Mouse (Mus musculus): ENCODE measurements around the gene Cers6. TPM values are rescaled to one million over a fixed set of nuclear protein-coding genes. Genes with fewer than 3 reads are reported as not detected.

Cers6 gene
- polyA plus RNA-seq, 2 experiments, result 2.0 to 6.7 TPM

DNA sequence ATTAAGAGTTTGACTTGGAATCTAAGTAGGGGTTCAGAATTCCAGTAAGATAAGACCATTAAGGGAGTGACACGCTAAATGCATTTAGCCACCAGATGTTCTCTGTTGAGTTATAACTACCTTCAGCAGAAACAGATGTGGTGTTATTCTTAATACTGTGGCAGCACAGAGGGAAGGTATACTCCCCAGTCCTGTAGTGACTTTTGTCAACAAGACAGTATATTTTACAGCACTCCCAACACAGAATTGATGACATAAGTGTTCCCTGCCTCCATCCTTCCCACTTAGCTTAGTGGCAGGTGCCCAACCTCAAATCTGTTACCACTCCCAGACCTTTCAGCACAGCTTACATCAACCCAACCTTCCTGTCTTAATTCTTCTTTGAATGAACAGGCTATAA lies 219.5 kb downstream of the Cers6 start:
- ATAC-seq (ENCODE audit: insufficient read depth) (no peak), DNase-seq (ENCODE audit: low read depth in 3 of 3, low spot score in 3 of 3) (no peak)
- no peak overlapping the region for H3K27ac ChIP-seq
- H3K4me3 ChIP-seq (ENCODE audit: insufficient read depth in 1 of 2, low read depth in 2 of 2, low read length in 2 of 2), result no peak overlapping the region
- WGBS (ENCODE audit: insufficient replicate concordance), result 85% methylated on average over 1 of the region's 1 CpGs
- no peak overlapping the region for H3K4me2 ChIP-seq (ENCODE audit: low read depth)
- no peak for TF ChIP-seq EP300 (IDR thresholded peaks at IDR 0.05; ENCODE audit: low read depth)
- no peak for TF ChIP-seq CTCF (IDR thresholded peaks at IDR 0.05; ENCODE audit: low read depth)
- no peaks in the 10 kb centered on the region for H3K9me3 ChIP-seq (ENCODE audit: control insufficient read depth, low read length)
- no peak overlapping the region for H3K9ac ChIP-seq (replicated peaks)
- no peaks in the 10 kb centered on the region for H3K27me3 ChIP-seq (ENCODE audit: control insufficient read depth, insufficient read depth, low read length)
- no peaks in the 10 kb centered on the region for H3K4me1 ChIP-seq (replicated peaks; ENCODE audit: control insufficient read depth in 2 of 2, insufficient read depth in 2 of 2, low read length in 1 of 2)
- H3K36me3 ChIP-seq (replicated peaks; ENCODE audit: control insufficient read depth, insufficient read depth, low read depth), result no peaks in the 10 kb centered on the region

DNA sequence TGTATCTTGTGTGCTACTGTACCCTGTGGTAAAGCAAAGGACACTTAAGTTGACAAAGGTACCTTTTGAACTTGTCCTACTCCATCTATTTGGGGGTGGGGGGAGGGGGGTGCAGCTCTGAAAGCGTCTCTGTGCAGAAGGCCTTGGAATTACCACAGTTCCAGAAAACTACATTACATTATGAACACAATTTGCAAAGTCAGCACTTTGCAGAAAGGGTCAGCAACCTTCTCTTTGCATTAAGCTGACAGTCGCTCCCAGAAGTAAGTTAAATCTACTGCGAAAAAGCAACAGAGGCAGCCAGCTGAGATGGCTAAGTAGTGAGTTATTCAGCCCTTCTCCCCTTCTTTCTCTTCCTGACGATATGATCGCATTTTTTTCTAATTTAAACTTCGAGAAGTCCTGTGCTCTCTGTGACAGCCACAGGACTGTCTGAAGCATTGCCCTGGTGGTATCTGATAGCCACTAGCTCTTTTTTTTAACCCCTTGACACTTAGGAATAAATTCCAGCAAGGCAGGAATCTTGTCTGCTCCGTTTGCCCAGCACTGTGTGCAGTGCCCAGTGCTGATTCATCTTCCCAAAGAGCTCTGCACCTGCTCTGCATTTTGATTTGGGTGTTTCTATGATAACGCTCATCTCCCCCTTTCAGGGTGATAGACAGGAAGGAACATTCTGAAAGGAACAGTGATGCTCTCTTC lies 221.4 kb downstream of the Cers6 start:
- Histone ChIP-seq H3K36me3 (replicated peaks; ENCODE audit: control insufficient read depth, insufficient read depth, low read depth) (no peaks in the 10 kb centered on the region), H3K27ac (no peak overlapping the region), H3K9me3 (ENCODE audit: control insufficient read depth, low read length) (no peaks in the 10 kb centered on the region), H3K4me3 (ENCODE audit: insufficient read depth in 1 of 2, low read depth in 2 of 2, low read length in 2 of 2) (no peak overlapping the region), H3K4me2 (ENCODE audit: low read depth) (no peak overlapping the region), H3K27me3 (ENCODE audit: control insufficient read depth, insufficient read depth, low read length) (no peaks in the 10 kb centered on the region), H3K4me1 (replicated peaks; ENCODE audit: control insufficient read depth in 2 of 2, insufficient read depth in 2 of 2, low read length in 1 of 2) (no peaks in the 10 kb centered on the region), H3K9ac (replicated peaks) (no peak overlapping the region)
- ATAC-seq (ENCODE audit: insufficient read depth) (no peak), DNase-seq (ENCODE audit: low read depth in 3 of 3, low spot score in 3 of 3) (no peak)
- no peak for TF ChIP-seq CTCF (IDR thresholded peaks at IDR 0.05; ENCODE audit: low read depth)
- TF ChIP-seq EP300 (IDR thresholded peaks at IDR 0.05; ENCODE audit: low read depth), result no peak
- 65% methylated on average over 8 of the region's 8 CpGs for WGBS (ENCODE audit: insufficient replicate concordance)

DNA sequence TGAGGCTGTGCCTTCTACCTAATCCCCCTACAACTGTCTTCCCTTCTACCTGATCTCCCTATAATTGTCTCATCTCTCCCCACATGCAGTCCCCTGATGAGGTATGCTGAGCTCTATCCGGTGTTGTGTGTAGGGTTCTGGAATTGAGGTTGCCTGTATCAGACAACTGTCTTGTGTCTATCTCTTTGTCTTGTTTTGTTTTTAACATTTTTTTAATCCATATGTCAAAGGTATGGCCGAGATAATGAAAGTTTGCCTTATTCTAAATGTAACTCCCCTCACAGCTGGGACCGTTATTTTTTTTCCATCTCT lies 221.9 kb downstream of the Cers6 start:
- H3K4me3 ChIP-seq (ENCODE audit: insufficient read depth in 1 of 2, low read depth in 2 of 2, low read length in 2 of 2), result no peak overlapping the region
- H3K4me2 ChIP-seq (ENCODE audit: low read depth), result no peak overlapping the region
- H3K9ac ChIP-seq (replicated peaks), result no peak overlapping the region
- H3K27ac ChIP-seq, result no peak overlapping the region
- DNase-seq (ENCODE audit: low read depth in 3 of 3, low spot score in 3 of 3) (no peak), ATAC-seq (ENCODE audit: insufficient read depth) (no peak)
- 72% methylated on average over 3 of the region's 3 CpGs for WGBS (ENCODE audit: insufficient replicate concordance)
- no peaks in the 10 kb centered on the region for H3K36me3 ChIP-seq (replicated peaks; ENCODE audit: control insufficient read depth, insufficient read depth, low read depth)
- no peaks in the 10 kb centered on the region for H3K4me1 ChIP-seq (replicated peaks; ENCODE audit: control insufficient read depth in 2 of 2, insufficient read depth in 2 of 2, low read length in 1 of 2)
- no peaks in the 10 kb centered on the region for H3K9me3 ChIP-seq (ENCODE audit: control insufficient read depth, low read length)
- TF ChIP-seq CTCF (IDR thresholded peaks at IDR 0.05; ENCODE audit: low read depth) (no peak), EP300 (IDR thresholded peaks at IDR 0.05; ENCODE audit: low read depth) (no peak)
- H3K27me3 ChIP-seq (ENCODE audit: control insufficient read depth, insufficient read depth, low read length), result no peaks in the 10 kb centered on the region

GRCm38 (mm10) chr2:69084416-69084815 lies 223.2 kb downstream of the Cers6 start:
- H3K4me1 ChIP-seq (replicated peaks; ENCODE audit: control insufficient read depth in 2 of 2, insufficient read depth in 2 of 2, low read length in 1 of 2), result no peaks in the 10 kb centered on the region
- DNase-seq (ENCODE audit: low read depth in 3 of 3, low spot score in 3 of 3), result no peak
- no peak for TF ChIP-seq CTCF (IDR thresholded peaks at IDR 0.05; ENCODE audit: low read depth)
- TF ChIP-seq EP300 (IDR thresholded peaks at IDR 0.05; ENCODE audit: low read depth), result no peak
- no peaks in the 10 kb centered on the region for H3K36me3 ChIP-seq (replicated peaks; ENCODE audit: control insufficient read depth, insufficient read depth, low read depth)
- H3K27me3 ChIP-seq (ENCODE audit: control insufficient read depth, insufficient read depth, low read length), result no peaks in the 10 kb centered on the region
- no peak overlapping the region for H3K4me2 ChIP-seq (ENCODE audit: low read depth)
- H3K4me3 ChIP-seq (ENCODE audit: insufficient read depth in 1 of 2, low read depth in 2 of 2, low read length in 2 of 2), result no peak overlapping the region
- H3K9ac ChIP-seq (replicated peaks), result no peak overlapping the region
- no peak overlapping the region for H3K27ac ChIP-seq
- 75% methylated on average over 6 of the region's 6 CpGs for WGBS (ENCODE audit: insufficient replicate concordance)
- no peak for ATAC-seq (ENCODE audit: insufficient read depth)
- H3K9me3 ChIP-seq (ENCODE audit: control insufficient read depth, low read length), result no peaks in the 10 kb centered on the region

- Histone ChIP-seq H3K36me3 (replicated peaks; ENCODE audit: control insufficient read depth, insufficient read depth, low read depth) (no peaks in the 10 kb centered on the region), H3K9me3 (ENCODE audit: control insufficient read depth, low read length) (no peaks in the 10 kb centered on the region), H3K27ac (no peak overlapping the region), H3K4me2 (ENCODE audit: low read depth) (no peak overlapping the region), H3K4me3 (ENCODE audit: insufficient read depth in 1 of 2, low read depth in 2 of 2, low read length in 2 of 2) (no peak overlapping the region), H3K4me1 (replicated peaks; ENCODE audit: control insufficient read depth in 2 of 2, insufficient read depth in 2 of 2, low read length in 1 of 2) (no peaks in the 10 kb centered on the region), H3K27me3 (ENCODE audit: control insufficient read depth, insufficient read depth, low read length) (no peaks in the 10 kb centered on the region), H3K9ac (replicated peaks) (no peak overlapping the region)
- WGBS (ENCODE audit: insufficient replicate concordance), result 64% methylated on average over 8 of the region's 8 CpGs
- ATAC-seq (ENCODE audit: insufficient read depth) (no peak), DNase-seq (ENCODE audit: low read depth in 3 of 3, low spot score in 3 of 3) (no peak)
- TF ChIP-seq EP300 (IDR thresholded peaks at IDR 0.05; ENCODE audit: low read depth) (no peak), CTCF (IDR thresholded peaks at IDR 0.05; ENCODE audit: low read depth) (no peak)
Observed at GRCm38 (mm10) chr2:69086505-69087260, 225.4 kb downstream of the Cers6 start.

Measured in liver, embryonic 14.5 days (tissue).